Mouse (Mus musculus) bone marrow, adult 2 months (tissue): ENCODE measurements around the gene Rbm20.

Experiments used
- CTCF ChIP-seq: fragments of 200-500 bp; IDR thresholded peaks from 2 replicates; pipeline ENCODE4 v1.5.1; 2011; ENCODE audit warnings: low read length, control low read depth; ENCODE audit not compliant: control insufficient read depth, insufficient read depth
- POLR2A ChIP-seq: fragments of 200-500 bp; IDR thresholded peaks from 2 replicates; pipeline ENCODE4 v1.6.1; 2011; ENCODE audit warnings: low read depth, mild to moderate bottlenecking, control low read depth, low read length, borderline replicate concordance; ENCODE audit not compliant: control insufficient read depth

DNA sequence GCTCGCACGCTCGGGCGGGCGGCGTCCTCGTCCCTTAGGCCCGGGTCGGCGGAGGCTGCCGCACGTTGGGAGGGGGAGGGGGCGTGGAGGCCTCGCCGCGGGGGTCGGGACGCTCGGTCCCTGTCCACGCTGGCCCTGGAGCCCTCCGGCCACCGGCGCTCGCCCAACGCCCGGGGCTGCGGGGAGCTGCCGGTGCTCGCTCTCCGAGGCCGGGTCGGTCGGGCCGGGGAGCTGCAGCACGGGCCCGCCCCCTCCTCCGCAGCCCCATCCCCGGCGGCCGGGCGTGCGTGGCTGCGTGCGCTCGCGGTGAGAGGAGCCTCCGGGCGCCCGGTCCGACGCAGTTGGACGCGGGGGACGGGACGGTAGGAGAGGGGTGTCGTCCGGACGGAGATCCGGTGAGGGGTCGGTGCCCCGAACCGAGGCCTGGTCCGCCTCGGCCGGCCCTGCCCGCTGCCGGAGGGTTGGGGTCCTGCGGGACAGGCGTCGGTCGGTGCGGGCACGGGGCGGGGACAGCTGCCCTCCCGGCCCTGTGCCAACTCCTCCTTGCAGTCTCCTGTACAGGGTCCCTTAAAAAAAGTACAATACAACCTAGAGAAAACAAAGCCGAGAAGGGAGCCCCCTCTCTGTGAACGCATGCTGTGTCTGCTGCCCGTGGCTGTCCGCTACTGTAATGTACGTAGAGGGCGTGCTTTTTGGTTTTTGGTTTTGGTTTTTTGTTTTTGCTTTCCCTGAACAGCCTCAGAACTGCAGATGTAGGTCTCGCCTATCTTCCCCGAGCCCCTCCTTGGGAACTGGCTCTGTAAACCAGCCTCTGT is 226.6 kb downstream of the Rbm20 start:
- TF ChIP-seq CTCF (peak; percentile 26; the same call in 1 of the 2 replicates), POLR2A (0 out of 2 replicates have a peak, but pooled peaks have one; percentile 21)
